Mouse (Mus musculus): ENCODE results near the gene Glo1. TPM values are rescaled to one million over a fixed set of nuclear protein-coding genes. Genes with fewer than 3 reads are reported as not detected.

The Glo1 gene
- polyA plus RNA-seq, 1 experiment from 2014 or later, result 220 TPM

- H3K36me3 ChIP-seq, result no peaks in the 10 kb centered on the region
- no peak for ATAC-seq (ENCODE audit: borderline replicate concordance, extremely low read depth, low FRiP score, low TSS enrichment)
- peak overlapping the region; percentile 66 for H3K4me2 ChIP-seq
- peak overlapping the region; percentile 82 for H3K9ac ChIP-seq
- peak overlapping the region; percentile 80 for H3K4me3 ChIP-seq
- no peaks in the 10 kb centered on the region for H3K9me3 ChIP-seq
- 19% methylated on average over 18 of the region's 18 CpGs for WGBS
- peaks cover 30% of the 10 kb centered on the region for H3K4me1 ChIP-seq
- H3K27ac ChIP-seq, result peak overlapping the region; percentile 89
- no peaks in the 10 kb centered on the region for H3K27me3 ChIP-seq
These were observed 15.2 kb downstream of the Glo1 start for GRCm38 (mm10) chr17:30611221-30612074.

- H3K4me3 ChIP-seq, result no peak overlapping the region
- no peak for ATAC-seq (ENCODE audit: borderline replicate concordance, extremely low read depth, low FRiP score, low TSS enrichment)
- H3K4me2 ChIP-seq, result no peak overlapping the region
- H3K27ac ChIP-seq, result no peak overlapping the region
- 78% methylated on average over 1 of the region's 1 CpGs for WGBS
- H3K9ac ChIP-seq, result no peak overlapping the region
- H3K27me3 ChIP-seq, result no peaks in the 10 kb centered on the region
- H3K9me3 ChIP-seq, result no peaks in the 10 kb centered on the region
- peaks cover 30% of the 10 kb centered on the region for H3K4me1 ChIP-seq
- no peaks in the 10 kb centered on the region for H3K36me3 ChIP-seq
These were observed 15.9 kb downstream of the Glo1 start for GRCm38 (mm10) chr17:30610739-30611138.

- H3K36me3 ChIP-seq, result no peaks in the 10 kb centered on the region
- H3K9ac ChIP-seq, result no peak overlapping the region
- no peak overlapping the region for H3K4me3 ChIP-seq
- H3K9me3 ChIP-seq, result no peaks in the 10 kb centered on the region
- no peak overlapping the region for H3K4me2 ChIP-seq
- H3K27ac ChIP-seq, result no peak overlapping the region
- 90% methylated on average over 5 of the region's 5 CpGs for WGBS
- H3K27me3 ChIP-seq, result no peaks in the 10 kb centered on the region
- H3K4me1 ChIP-seq, result peaks cover 30% of the 10 kb centered on the region
- ATAC-seq (ENCODE audit: borderline replicate concordance, extremely low read depth, low FRiP score, low TSS enrichment), result no peak
These were observed 16.7 kb downstream of the Glo1 start for GRCm38 (mm10) chr17:30609980-30610307.

GRCm38 (mm10) chr17:30609305-30609979 is 17.2 kb downstream of the Glo1 start:
- Histone ChIP-seq H3K36me3 (no peaks in the 10 kb centered on the region), H3K9me3 (no peaks in the 10 kb centered on the region), H3K4me2 (no peak overlapping the region), H3K27me3 (no peaks in the 10 kb centered on the region), H3K4me1 (peaks cover 30% of the 10 kb centered on the region), H3K4me3 (no peak overlapping the region), H3K9ac (no peak overlapping the region), H3K27ac (no peak overlapping the region)
- WGBS, result 78% methylated on average over 16 of the region's 16 CpGs
- no peak for ATAC-seq (ENCODE audit: borderline replicate concordance, extremely low read depth, low FRiP score, low TSS enrichment)

- ATAC-seq (ENCODE audit: borderline replicate concordance, extremely low read depth, low FRiP score, low TSS enrichment), result no peak
- Histone ChIP-seq H3K27ac (0 out of 2 replicates have a peak overlapping the region, but pooled peaks have one; percentile 34), H3K9me3 (no peaks in the 10 kb centered on the region), H3K9ac (no peak overlapping the region), H3K4me3 (no peak overlapping the region), H3K4me1 (peaks cover 30% of the 10 kb centered on the region), H3K4me2 (no peak overlapping the region), H3K36me3 (peaks cover 6% of the 10 kb centered on the region), H3K27me3 (no peaks in the 10 kb centered on the region)
- WGBS, result 65% methylated on average over 8 of the region's 8 CpGs
These were observed 18.7 kb downstream of the Glo1 start for GRCm38 (mm10) chr17:30607909-30608495.

GRCm38 (mm10) chr17:30607330-30607729 is 19.3 kb downstream of the Glo1 start:
- ATAC-seq (ENCODE audit: borderline replicate concordance, extremely low read depth, low FRiP score, low TSS enrichment), result no peak
- WGBS, result 92% methylated on average over 7 of the region's 7 CpGs
- no peak overlapping the region for H3K27ac ChIP-seq

GRCm38 (mm10) chr17:30606634-30607081 is 20.0 kb downstream of the Glo1 start:
- H3K27me3 ChIP-seq, result no peaks in the 10 kb centered on the region
- 87% methylated on average over 8 of the region's 8 CpGs for WGBS
- no peak overlapping the region for H3K27ac ChIP-seq
- peaks cover 26% of the 10 kb centered on the region for H3K4me1 ChIP-seq
- ATAC-seq (ENCODE audit: borderline replicate concordance, extremely low read depth, low FRiP score, low TSS enrichment), result no peak
- H3K9me3 ChIP-seq, result no peaks in the 10 kb centered on the region
- peaks cover 19% of the 10 kb centered on the region for H3K36me3 ChIP-seq
- H3K4me3 ChIP-seq, result no peak overlapping the region
- no peak overlapping the region for H3K4me2 ChIP-seq
- H3K9ac ChIP-seq, result no peak overlapping the region

More at GRCm38 (mm10) chr17:30607330-30607729, 19.3 kb downstream of the Glo1 start:
- H3K4me3 ChIP-seq, result no peak overlapping the region
- peaks cover 12% of the 10 kb centered on the region for H3K36me3 ChIP-seq
- peaks cover 27% of the 10 kb centered on the region for H3K4me1 ChIP-seq
- H3K9ac ChIP-seq, result no peak overlapping the region
- H3K4me2 ChIP-seq, result no peak overlapping the region
- no peaks in the 10 kb centered on the region for H3K9me3 ChIP-seq
- H3K27me3 ChIP-seq, result no peaks in the 10 kb centered on the region

GRCm38 (mm10) chr17:30606206-30606605 is 20.5 kb downstream of the Glo1 start:
- H3K9me3 ChIP-seq, result no peaks in the 10 kb centered on the region
- no peak overlapping the region for H3K9ac ChIP-seq
- no peak overlapping the region for H3K4me3 ChIP-seq
- peaks cover 21% of the 10 kb centered on the region for H3K4me1 ChIP-seq
- no peak for ATAC-seq (ENCODE audit: borderline replicate concordance, extremely low read depth, low FRiP score, low TSS enrichment)
- no peak overlapping the region for H3K27ac ChIP-seq
- H3K36me3 ChIP-seq, result peaks cover 19% of the 10 kb centered on the region
- H3K4me2 ChIP-seq, result no peak overlapping the region
- H3K27me3 ChIP-seq, result no peaks in the 10 kb centered on the region
- 95% methylated on average over 11 of the region's 11 CpGs for WGBS

GRCm38 (mm10) chr17:30605001-30605400 is 21.7 kb downstream of the Glo1 start:
- Histone ChIP-seq H3K36me3 (peaks cover 22% of the 10 kb centered on the region), H3K4me1 (peaks cover 14% of the 10 kb centered on the region), H3K27ac (no peak overlapping the region), H3K4me3 (no peak overlapping the region), H3K27me3 (no peaks in the 10 kb centered on the region), H3K9me3 (no peaks in the 10 kb centered on the region), H3K4me2 (no peak overlapping the region), H3K9ac (no peak overlapping the region)
- WGBS, result 81% methylated on average over 5 of the region's 5 CpGs
- no peak for ATAC-seq (ENCODE audit: borderline replicate concordance, extremely low read depth, low FRiP score, low TSS enrichment)

- H3K9me3 ChIP-seq, result no peaks in the 10 kb centered on the region
These were observed 22.4 kb downstream of the Glo1 start for GRCm38 (mm10) chr17:30604296-30604695.

GRCm38 (mm10) chr17:30602175-30602574 is 24.5 kb downstream of the Glo1 start:
- H3K27me3 ChIP-seq, result no peaks in the 10 kb centered on the region
- H3K4me2 ChIP-seq, result no peak overlapping the region
- no peak overlapping the region for H3K9ac ChIP-seq
- H3K4me1 ChIP-seq, result no peaks in the 10 kb centered on the region
- H3K36me3 ChIP-seq, result peaks cover 45% of the 10 kb centered on the region
- WGBS, result 91% methylated on average over 14 of the region's 14 CpGs
- no peak overlapping the region for H3K4me3 ChIP-seq
- no peak overlapping the region for H3K27ac ChIP-seq
- no peak for ATAC-seq (ENCODE audit: borderline replicate concordance, extremely low read depth, low FRiP score, low TSS enrichment)
- no peaks in the 10 kb centered on the region for H3K9me3 ChIP-seq

More at GRCm38 (mm10) chr17:30604296-30604695, 22.4 kb downstream of the Glo1 start:
- Histone ChIP-seq H3K4me1 (peaks cover 11% of the 10 kb centered on the region), H3K9ac (no peak overlapping the region), H3K4me3 (no peak overlapping the region), H3K27me3 (no peaks in the 10 kb centered on the region), H3K36me3 (peaks cover 26% of the 10 kb centered on the region), H3K4me2 (no peak overlapping the region), H3K27ac (no peak overlapping the region)
- no peak for ATAC-seq (ENCODE audit: borderline replicate concordance, extremely low read depth, low FRiP score, low TSS enrichment)
- WGBS, result 89% methylated on average over 6 of the region's 6 CpGs

- Histone ChIP-seq H3K9ac (no peak overlapping the region), H3K9me3 (no peaks in the 10 kb centered on the region), H3K27ac (no peak overlapping the region), H3K36me3 (peaks cover 69% of the 10 kb centered on the region), H3K4me2 (no peak overlapping the region), H3K4me1 (no peaks in the 10 kb centered on the region), H3K27me3 (no peaks in the 10 kb centered on the region), H3K4me3 (no peak overlapping the region)
- 82% methylated on average over 5 of the region's 5 CpGs for WGBS
- no peak for ATAC-seq (ENCODE audit: borderline replicate concordance, extremely low read depth, low FRiP score, low TSS enrichment)
These were observed 28.4 kb downstream of the Glo1 start for GRCm38 (mm10) chr17:30598300-30598699.

Data from lung, embryonic 15.5 days (tissue).